Mouse (Mus musculus) small intestine, adult 2 months (tissue): Measurements from ENCODE around the gene Klf13. TPM values are rescaled to one million over a fixed set of nuclear protein-coding genes. Genes with fewer than 3 reads are reported as not detected.

Experiments used
- H3K27ac ChIP-seq: fragments of 200-500 bp; 2 replicates; pipeline ENCODE4 v1.5.1; 2012; ENCODE audit warnings: low read depth, low read length, control low read depth, inconsistent platforms; ENCODE audit not compliant: insufficient read depth
- H3K27me3 ChIP-seq: fragments of 200-500 bp; 2 replicates; pipeline ENCODE4 v1.6.1; 2012; ENCODE audit warnings: mild to moderate bottlenecking, moderate library complexity, low read length, inconsistent platforms; ENCODE audit not compliant: control insufficient read depth, insufficient read depth
- H3K36me3 ChIP-seq: fragments of 200-500 bp; 2 replicates; pipeline ENCODE4 v1.6.1; 2012; ENCODE audit warnings: mild to moderate bottlenecking, low read length, control low read depth, inconsistent platforms; ENCODE audit not compliant: control insufficient read depth, insufficient read depth
- H3K4me1 ChIP-seq: fragments of 200-500 bp; 2 replicates; pipeline ENCODE4 v1.6.1; 2012; ENCODE audit warnings: low read length, inconsistent platforms, mixed read lengths; ENCODE audit not compliant: control insufficient read depth, insufficient read depth, insufficient read length
- H3K4me3 ChIP-seq: fragments of 200-500 bp; 2 replicates; pipeline ENCODE4 v1.5.1; 2012; ENCODE audit warnings: low read depth, mild to moderate bottlenecking, control low read depth, inconsistent platforms, low read length, moderate library complexity
- CTCF ChIP-seq: fragments of 200-500 bp; IDR thresholded peaks from 2 replicates; pipeline ENCODE4 v1.5.1; 2012; ENCODE audit warnings: low read depth, mild to moderate bottlenecking, control low read depth, inconsistent platforms, low read length, moderate library complexity, mixed read lengths; ENCODE audit not compliant: insufficient replicate concordance, insufficient read length; ENCODE audit errors: extremely low read depth
- POLR2A ChIP-seq: fragments of 200-500 bp; IDR thresholded peaks from 2 replicates; pipeline ENCODE4 v1.6.1; 2012; ENCODE audit warnings: low read depth, mild to moderate bottlenecking, control low read depth, inconsistent platforms, low read length, moderate library complexity
- WGBS: fragments of 180-500 bp; shearing (Covaris S2); methylation state at CpG from one replicate; pipeline ENCODE4 v1.1.7; 2018; 5-methylcytosine and 5-hydroxymethylcytosine counted together
- polyA plus RNA-seq: library from polyadenylated mRNA; depleted of rRNA; stranded (reverse); fragments of >200 nt; gene quantifications from 2 replicates; pipeline ENCODE4 v1.2.3, GENCODE M21; 2012

Klf13 gene
- polyA plus RNA-seq, 1 experiment, result 55.1 TPM

DNA sequence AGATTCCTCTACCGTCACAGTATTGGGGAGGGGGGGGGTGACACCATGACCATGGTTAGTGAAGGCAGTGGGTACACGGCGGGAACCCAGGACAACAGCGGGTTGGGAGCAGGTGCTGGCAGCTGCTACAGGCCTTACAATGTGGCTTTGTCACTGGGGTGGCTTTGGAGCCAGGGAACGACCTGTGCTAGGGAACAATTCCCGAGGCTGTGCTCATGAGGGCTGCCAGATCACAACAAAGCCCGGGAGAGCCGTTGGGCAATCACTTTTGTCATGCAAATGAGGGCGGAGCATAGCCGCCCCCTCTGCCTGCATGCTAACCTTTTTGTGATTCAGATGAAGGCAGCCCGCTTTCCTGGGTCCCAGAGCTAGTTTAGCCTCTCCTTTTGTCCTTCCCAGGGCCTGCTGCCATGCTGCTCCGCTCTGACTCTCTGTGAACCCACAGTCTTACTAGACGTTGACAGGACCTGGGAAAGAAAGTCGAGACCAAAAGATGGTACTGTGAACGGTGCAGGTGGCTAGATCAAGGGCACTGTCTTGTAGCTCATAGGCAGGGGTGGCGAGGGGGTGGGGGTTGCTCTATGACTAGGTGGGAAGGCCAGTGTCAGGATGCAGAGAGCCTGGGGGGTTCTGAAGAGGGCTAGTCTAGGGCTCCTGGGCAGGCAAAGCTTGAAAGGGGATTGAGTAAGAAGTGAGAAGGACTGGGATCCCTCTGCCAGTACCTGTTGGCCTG, 18.4 kb upstream of the Klf13 start:
- no peak overlapping the region for H3K4me3 ChIP-seq
- no peaks in the 10 kb centered on the region for H3K36me3 ChIP-seq
- no peaks in the 10 kb centered on the region for H3K27me3 ChIP-seq
- 28% methylated on average over 16 of the region's 16 CpGs for WGBS
- TF ChIP-seq POLR2A (no peak), CTCF (no peak)
- H3K27ac ChIP-seq, result no peak overlapping the region
- peaks cover 24% of the 10 kb centered on the region; the same call in 1 of the 2 replicates for H3K4me1 ChIP-seq

DNA sequence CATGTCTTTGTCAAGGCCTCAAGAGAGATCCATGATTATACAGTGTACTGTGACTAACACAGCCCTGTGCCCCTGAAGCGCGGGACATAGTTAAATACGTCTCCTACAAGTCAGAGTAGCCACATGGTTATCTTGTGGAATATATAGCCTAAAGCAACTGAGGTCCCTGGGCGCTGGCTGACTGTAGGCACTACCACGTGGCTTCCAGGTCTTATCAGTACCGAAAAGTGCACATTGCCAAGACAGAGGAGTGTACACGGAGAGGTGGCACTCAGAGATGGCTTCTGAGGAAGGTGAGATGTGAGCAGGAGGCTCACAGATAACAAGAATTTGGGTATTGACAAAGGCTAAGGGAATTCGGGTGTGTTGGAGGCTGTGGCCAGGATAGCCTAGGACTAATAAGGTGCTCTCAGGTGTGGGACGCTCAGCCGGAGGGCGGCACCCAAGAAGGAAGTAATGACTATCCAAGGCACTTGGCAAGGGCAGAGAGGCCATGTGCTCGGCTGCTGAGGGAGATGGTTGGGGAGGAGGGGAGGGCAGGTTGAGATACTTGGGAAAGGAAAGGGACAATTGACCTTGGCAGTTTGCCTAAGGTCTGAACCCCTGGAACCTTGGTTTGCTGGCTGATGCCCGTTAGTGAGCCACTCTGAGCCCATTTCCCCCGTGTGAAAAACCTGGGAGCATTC, 17.6 kb upstream of the Klf13 start:
- WGBS, result 27% methylated on average over 14 of the region's 14 CpGs

DNA sequence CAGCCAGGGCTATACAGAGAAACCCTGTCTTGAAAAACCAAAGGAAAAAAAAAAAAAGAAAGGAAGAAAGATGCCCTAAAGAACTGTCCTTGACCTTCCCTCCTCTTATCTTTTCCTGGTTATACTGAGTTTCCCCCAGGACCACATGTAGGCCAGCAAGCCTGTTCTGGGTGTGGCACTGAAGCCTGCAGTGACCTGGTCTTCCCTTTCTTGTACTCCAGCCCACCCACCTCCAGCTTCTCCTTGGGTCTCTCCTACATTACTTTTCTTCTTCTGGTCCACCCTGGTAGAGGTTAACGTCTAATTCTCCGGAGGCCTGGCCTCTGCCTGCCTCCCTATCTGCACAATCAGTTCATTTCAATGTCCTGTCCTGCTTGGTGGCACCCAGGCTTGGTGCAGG, 16.7 kb upstream of the Klf13 start:
- no peak for TF ChIP-seq CTCF
- TF ChIP-seq POLR2A, result no peak
- Histone ChIP-seq H3K4me1 (peaks cover 35% of the 10 kb centered on the region; the same call in 1 of the 2 replicates), H3K27ac (peak overlapping the region; percentile 34; the same call in 1 of the 2 replicates), H3K27me3 (no peaks in the 10 kb centered on the region), H3K4me3 (no peak overlapping the region), H3K36me3 (no peaks in the 10 kb centered on the region)
- 53% methylated on average over 2 of the region's 2 CpGs for WGBS

More for the DNA sequence above, 17.6 kb upstream of the Klf13 start:
- H3K36me3 ChIP-seq, result no peaks in the 10 kb centered on the region
- TF ChIP-seq CTCF (no peak), POLR2A (0 out of 2 replicates have a peak, but pooled peaks have one; percentile 22)
- H3K4me1 ChIP-seq, result peaks cover 33% of the 10 kb centered on the region; the same call in 1 of the 2 replicates
- peak overlapping the region; percentile 34 for H3K27ac ChIP-seq
- H3K27me3 ChIP-seq, result no peaks in the 10 kb centered on the region
- H3K4me3 ChIP-seq, result no peak overlapping the region

DNA sequence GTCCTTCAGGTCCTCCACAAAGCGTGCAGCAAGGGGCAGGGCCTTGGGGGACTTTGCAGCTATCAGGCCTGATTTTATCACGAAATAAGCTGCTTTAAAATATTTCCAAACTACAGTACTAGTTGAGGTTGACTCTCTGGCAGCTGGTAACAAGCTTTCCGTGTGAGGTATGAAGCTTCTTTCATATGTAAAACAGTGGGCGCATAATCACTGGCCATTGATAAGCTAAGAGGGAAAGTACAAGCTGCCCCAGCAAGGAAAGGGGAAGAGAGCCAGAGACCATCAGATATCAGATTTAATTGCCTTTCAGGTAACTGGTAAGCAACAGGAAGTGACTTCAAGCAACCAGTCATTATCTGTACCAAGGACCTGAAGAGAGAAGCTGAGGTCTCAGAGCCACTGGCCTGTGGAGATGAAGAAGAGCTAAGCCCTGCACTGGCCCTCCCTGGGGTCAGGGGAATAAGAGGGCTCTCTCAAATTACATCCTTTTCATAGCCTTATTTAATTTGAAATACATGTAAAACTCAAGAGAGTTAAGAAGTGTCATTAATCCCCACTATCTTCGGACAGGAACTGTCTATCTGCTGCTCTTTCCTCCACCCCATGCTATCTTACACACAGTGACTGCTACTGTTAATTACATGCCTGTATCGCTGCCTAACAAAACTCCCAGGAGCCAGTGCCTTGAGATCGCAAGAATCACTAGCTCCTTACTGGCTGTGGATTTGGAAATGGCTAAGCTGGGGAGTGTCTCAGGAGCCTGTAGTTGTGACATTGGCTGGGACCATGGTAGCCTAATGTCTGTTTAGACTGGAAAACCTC, 13.6 kb upstream of the Klf13 start:
- TF ChIP-seq CTCF (no peak), POLR2A (no peak)
- no peaks in the 10 kb centered on the region for H3K27me3 ChIP-seq
- H3K4me3 ChIP-seq, result no peak overlapping the region
- WGBS, result 50% methylated on average over 7 of the region's 7 CpGs
- peak overlapping the region; percentile 20; the same call in 1 of the 2 replicates for H3K27ac ChIP-seq
- H3K36me3 ChIP-seq, result no peaks in the 10 kb centered on the region
- H3K4me1 ChIP-seq, result peaks cover 44% of the 10 kb centered on the region; the same call in 1 of the 2 replicates

DNA sequence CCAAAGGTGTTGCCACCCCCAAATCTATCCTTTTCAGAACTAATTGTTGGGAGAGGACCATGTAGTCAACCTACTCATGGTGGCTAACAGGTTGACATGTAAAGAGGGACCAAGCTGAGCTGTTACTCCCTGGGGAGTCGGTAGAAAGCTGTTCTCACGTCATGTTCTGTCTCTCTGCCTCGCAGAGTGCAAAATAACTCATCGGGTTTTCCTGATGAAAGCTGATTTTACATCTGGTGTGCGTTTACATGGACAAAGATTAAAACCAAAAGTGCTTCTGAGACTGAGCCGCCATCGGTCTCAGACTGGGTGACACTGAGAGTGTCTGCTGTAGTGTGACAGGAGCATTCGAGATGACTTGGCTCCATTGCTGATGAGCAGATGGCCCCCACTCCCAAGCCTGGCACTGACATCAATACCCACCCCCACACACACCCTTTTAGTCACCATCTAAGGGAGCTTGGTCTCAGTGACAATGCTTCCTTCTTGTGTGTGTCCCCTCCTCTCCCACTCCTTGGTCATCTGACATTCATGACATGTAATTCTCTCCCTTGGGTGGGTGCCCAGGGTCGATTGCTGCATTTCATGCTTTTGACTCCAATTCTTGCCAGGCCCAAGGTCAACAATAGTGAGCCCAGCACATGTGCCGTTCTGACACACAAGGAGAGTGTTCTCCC, 12.4 kb upstream of the Klf13 start:
- TF ChIP-seq CTCF (no peak), POLR2A (no peak)
- Histone ChIP-seq H3K36me3 (no peaks in the 10 kb centered on the region), H3K27me3 (no peaks in the 10 kb centered on the region), H3K4me1 (peaks cover 39% of the 10 kb centered on the region; the same call in 1 of the 2 replicates), H3K4me3 (no peak overlapping the region), H3K27ac (no peak overlapping the region)
- WGBS, result 81% methylated on average over 10 of the region's 10 CpGs

DNA sequence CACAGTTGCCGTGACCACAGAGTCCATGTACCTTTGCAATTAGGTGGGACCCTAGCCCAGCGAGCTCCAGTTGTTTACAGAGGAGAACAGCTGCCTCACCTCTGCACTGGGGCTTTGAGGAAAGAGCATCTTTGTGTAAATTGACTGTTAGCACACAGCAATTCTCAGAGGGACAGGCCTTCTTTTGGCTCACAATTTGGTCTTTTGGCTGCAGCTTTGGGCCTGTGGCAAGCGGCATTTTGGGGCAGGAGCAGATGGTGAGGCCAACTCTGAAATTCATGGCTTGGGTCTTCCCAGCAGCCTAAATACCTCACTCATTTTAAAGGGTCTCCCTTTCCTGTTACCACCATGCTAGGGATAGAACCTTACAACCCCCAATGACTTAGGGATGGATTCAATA, 10.5 kb upstream of the Klf13 start:
- peaks cover 30% of the 10 kb centered on the region; the same call in 1 of the 2 replicates for H3K4me1 ChIP-seq
- TF ChIP-seq CTCF (no peak), POLR2A (no peak)
- H3K4me3 ChIP-seq, result no peak overlapping the region
- H3K27me3 ChIP-seq, result no peaks in the 10 kb centered on the region
- no peaks in the 10 kb centered on the region for H3K36me3 ChIP-seq
- WGBS, result 73% methylated on average over 3 of the region's 3 CpGs
- H3K27ac ChIP-seq, result no peak overlapping the region
